Mouse (Mus musculus) intestine, embryonic 14.5 days (tissue): ENCODE results near the gene Hoxb2. TPM values are rescaled to one million over a fixed set of nuclear protein-coding genes. Genes with fewer than 3 reads are reported as not detected.

Experiments
- ATAC-seq: fragments of 200-750 bp; cut with Nextera tagmentation; replicated peaks from 2 replicates; pipeline ENCODE4 v1.8.0; 2017; ENCODE audit warnings: low read depth, moderate number of reproducible peaks, moderate TSS enrichment, moderate library complexity; ENCODE audit not compliant: low FRiP score, low TSS enrichment
- DNase-seq: peaks from one replicate; pipeline ENCODE4 v3.0.0-alpha.2; 2018; ENCODE audit warnings: low spot score
- H3K27ac ChIP-seq: fragments of 300-500 bp; sonication (generic); 2 replicates; pipeline ENCODE4 v1.5.1; 2014; ENCODE audit warnings: low read depth, mild to moderate bottlenecking, control low read depth
- H3K27me3 ChIP-seq: fragments of 300-500 bp; sonication (generic); replicated peaks from 2 replicates; pipeline ENCODE4 v1.6.1; 2014; ENCODE audit warnings: low read length, control low read depth; ENCODE audit not compliant: control insufficient read depth, insufficient read depth
- H3K36me3 ChIP-seq: fragments of 300-500 bp; sonication (generic); 2 replicates; pipeline ENCODE4 v1.6.1; 2014; ENCODE audit warnings: low read length, control low read depth; ENCODE audit not compliant: control insufficient read depth, insufficient read depth
- H3K4me1 ChIP-seq: fragments of 300-500 bp; sonication (generic); replicated peaks from 2 replicates; pipeline ENCODE4 v1.6.1; 2014; ENCODE audit warnings: low read length, control low read depth, mixed read lengths; ENCODE audit not compliant: control insufficient read depth, insufficient read depth
- H3K4me2 ChIP-seq: fragments of 300-500 bp; sonication (generic); 2 replicates; pipeline ENCODE4 v1.6.1; 2014; ENCODE audit warnings: low read length
- H3K4me3 ChIP-seq: fragments of 300-500 bp; sonication (generic); 2 replicates; pipeline ENCODE4 v1.5.1; 2014; ENCODE audit warnings: low read depth, low read length, control low read depth, mixed read lengths
- H3K9ac ChIP-seq: fragments of 300-500 bp; sonication (generic); 2 replicates; pipeline ENCODE4 v1.6.1; 2014; ENCODE audit warnings: mild to moderate bottlenecking, low read length
- H3K9me3 ChIP-seq: fragments of 300-500 bp; sonication (generic); 2 replicates; pipeline ENCODE4 v1.6.1; 2016; ENCODE audit warnings: low read length, control low read depth; ENCODE audit not compliant: control insufficient read depth
- WGBS: fragments of 180-500 bp; shearing (Covaris S2); extraction: QIAGEN DNeasy Blood & Tissue Kit; methylation state at CpG from one replicate; pipeline ENCODE4 v1.1.7; 2014; 5-methylcytosine and 5-hydroxymethylcytosine counted together
- polyA plus RNA-seq: library from polyadenylated mRNA; unstranded; fragments of >200 nt; fragmentation: Nextera tagmentation; extraction: Ambion mirVana; gene quantifications from 2 replicates; pipeline ENCODE4 v1.2.1, GENCODE M21; 2014

Hoxb2 gene
- polyA plus RNA-seq, 1 experiment from 2014 or later: 27.9 TPM

DNA sequence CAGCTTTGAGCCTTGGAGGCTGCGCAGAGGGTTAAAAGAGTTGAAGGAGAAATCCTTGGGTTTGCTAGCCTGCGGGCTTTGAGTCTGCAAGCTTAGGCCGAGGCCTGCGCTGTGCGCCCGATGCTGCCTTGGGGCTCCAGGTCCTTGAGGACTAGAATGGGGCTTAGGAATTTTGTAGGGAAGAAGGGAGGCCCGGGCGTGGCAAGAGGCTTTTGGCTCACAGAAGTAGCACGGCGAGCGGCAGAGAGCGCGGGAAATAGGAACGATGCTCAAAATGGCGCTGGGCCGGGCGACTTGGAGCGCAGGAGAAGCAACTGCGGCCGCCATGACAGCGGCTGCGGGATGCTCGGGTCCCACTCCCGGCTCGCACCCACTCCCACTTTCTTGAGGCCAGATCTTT is 4.1 kb downstream of the Hoxb2 start:
- H3K4me1 ChIP-seq: peaks cover 25% of the 10 kb centered on the region
- ATAC-seq: no peak

DNA sequence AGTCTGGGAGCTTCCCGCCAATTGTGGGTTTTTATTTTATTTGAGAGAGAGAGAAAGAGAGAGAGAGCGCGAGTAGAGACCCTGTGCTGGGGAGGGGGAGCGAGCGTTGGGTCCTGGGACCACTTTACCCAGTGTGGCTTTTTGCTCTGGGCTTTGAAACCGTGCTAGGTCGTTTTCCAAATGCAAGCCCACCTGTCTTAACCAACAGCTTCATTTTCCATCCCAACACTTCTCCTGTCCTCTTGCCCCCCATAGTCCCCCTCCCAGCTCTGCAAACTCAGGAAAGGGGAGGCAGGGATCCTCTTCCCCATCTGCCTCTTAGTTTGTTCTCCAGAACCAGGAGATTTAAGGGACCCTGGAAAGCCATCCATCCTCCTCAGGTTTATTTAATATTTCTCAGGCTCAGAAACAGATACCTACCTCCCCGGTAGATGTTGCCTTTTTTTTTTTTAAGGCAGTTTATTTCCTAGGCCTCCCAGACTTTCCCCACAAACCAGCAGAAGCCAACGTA is 4.5 kb downstream of the Hoxb2 start:
- H3K9me3 ChIP-seq: no peaks in the 10 kb centered on the region
- H3K4me2 ChIP-seq: peak overlapping the region; percentile 83
- H3K4me3 ChIP-seq: peak overlapping the region; percentile 50
- H3K9ac ChIP-seq: peak overlapping the region; percentile 87
- DNase-seq (no peak), ATAC-seq (no peak)
- 6% methylated on average over 9 of the region's 9 CpGs for WGBS
- peak overlapping the region; percentile 99 for H3K27ac ChIP-seq
- H3K36me3 ChIP-seq: peaks cover 8% of the 10 kb centered on the region; the same call in 1 of the 2 replicates
- peaks cover 20% of the 10 kb centered on the region for H3K4me1 ChIP-seq
- no peaks in the 10 kb centered on the region for H3K27me3 ChIP-seq

More for the DNA sequence above, 4.1 kb downstream of the Hoxb2 start:
- H3K27me3 ChIP-seq: no peaks in the 10 kb centered on the region
- H3K36me3 ChIP-seq: peaks cover 8% of the 10 kb centered on the region; the same call in 1 of the 2 replicates
- peak overlapping the region; percentile 99 for H3K27ac ChIP-seq
- H3K9me3 ChIP-seq: no peaks in the 10 kb centered on the region
- 2% methylated on average over 25 of the region's 25 CpGs for WGBS
- peak overlapping the region; percentile 50 for H3K4me3 ChIP-seq
- H3K4me2 ChIP-seq: peak overlapping the region; percentile 83
- peak; percentile 92 for DNase-seq
- H3K9ac ChIP-seq: peak overlapping the region; percentile 87

DNA sequence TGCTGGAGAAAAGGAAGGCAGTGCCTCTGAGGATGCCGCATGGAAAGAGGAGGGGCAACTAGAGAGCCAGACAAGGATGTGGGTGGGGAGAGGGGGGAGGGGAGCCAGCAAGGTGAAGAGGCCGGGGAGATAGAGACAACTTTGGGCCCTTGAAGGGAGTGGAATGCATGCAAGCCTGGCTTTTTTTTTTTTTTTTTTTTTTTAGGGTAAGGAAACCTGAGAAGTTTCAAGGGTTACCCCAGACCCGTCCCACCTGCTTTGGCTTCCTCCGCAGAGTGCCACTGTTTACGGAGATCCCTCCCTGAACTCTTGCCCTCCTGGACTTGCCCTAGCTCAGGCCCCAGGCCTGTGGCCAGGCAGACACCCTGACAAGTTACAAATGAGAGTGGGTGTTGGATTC is 13.5 kb downstream of the Hoxb2 start:
- H3K27ac ChIP-seq: no peak overlapping the region

DNA sequence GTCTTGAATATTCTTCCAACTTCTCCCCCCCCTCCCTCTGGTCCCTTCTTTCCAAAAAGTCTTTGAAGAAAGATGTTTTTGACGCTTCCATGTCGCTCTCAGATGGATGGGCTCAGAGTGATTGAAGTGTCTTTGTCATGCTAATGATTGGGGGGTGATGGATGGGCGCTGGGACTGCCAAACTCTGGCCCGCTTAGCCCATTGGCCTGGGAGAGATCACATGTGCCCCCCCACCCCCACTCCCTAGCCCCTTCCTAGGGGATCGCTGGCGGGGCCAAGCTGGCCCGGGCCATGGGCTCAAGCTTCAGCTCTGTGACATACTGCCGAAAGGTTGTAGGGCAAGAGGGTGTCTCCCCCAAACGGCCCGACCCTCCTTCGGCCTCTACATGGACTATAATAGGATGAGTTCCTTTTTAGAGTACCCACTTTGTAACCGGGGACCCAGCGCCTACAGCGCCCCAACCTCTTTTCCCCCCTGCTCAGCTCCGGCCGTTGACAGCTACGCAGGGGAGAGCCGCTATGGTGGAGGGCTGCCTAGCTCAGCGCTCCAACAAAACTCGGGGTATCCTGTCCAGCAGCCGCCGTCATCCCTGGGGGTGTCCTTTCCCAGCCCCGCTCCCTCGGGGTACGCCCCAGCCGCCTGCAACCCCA is 15.2 kb downstream of the Hoxb2 start, which contains the start of gene Hoxb1:
Hoxb1 (plus strand) TSS at position 312 of the 651 bp plus-strand sequence.
- no peak within 1 kb of the TSS for H3K9ac ChIP-seq
- H3K4me2 ChIP-seq: peak within 1 kb of the TSS; percentile 41
- no peaks in the 10 kb centered on the region for H3K9me3 ChIP-seq
- 34% methylated on average over 26 of the region's 26 CpGs for WGBS
- peaks cover 26% of the 10 kb centered on the region for H3K27me3 ChIP-seq
- 0 out of 2 replicates have a peak within 1 kb of the TSS, but pooled peaks have one; percentile 14 for H3K4me3 ChIP-seq
- ATAC-seq: no peak
- no peak within 1 kb of the TSS for H3K27ac ChIP-seq
- H3K4me1 ChIP-seq: peaks cover 8% of the 10 kb centered on the region; the same call in 1 of the 2 replicates
- no peaks in the 10 kb centered on the region for H3K36me3 ChIP-seq
- DNase-seq: no peak

More for the DNA sequence above, 13.5 kb downstream of the Hoxb2 start:
- Histone ChIP-seq H3K4me2 (no peak overlapping the region), H3K9ac (no peak overlapping the region), H3K4me3 (no peak overlapping the region), H3K27me3 (peaks cover 26% of the 10 kb centered on the region), H3K36me3 (no peaks in the 10 kb centered on the region), H3K4me1 (peaks cover 8% of the 10 kb centered on the region; the same call in 1 of the 2 replicates), H3K9me3 (no peaks in the 10 kb centered on the region)
- no peak for DNase-seq
- 0 out of 2 replicates have a peak, but pooled peaks have one; percentile 40 for ATAC-seq
- WGBS: 16% methylated on average over 5 of the region's 5 CpGs

DNA sequence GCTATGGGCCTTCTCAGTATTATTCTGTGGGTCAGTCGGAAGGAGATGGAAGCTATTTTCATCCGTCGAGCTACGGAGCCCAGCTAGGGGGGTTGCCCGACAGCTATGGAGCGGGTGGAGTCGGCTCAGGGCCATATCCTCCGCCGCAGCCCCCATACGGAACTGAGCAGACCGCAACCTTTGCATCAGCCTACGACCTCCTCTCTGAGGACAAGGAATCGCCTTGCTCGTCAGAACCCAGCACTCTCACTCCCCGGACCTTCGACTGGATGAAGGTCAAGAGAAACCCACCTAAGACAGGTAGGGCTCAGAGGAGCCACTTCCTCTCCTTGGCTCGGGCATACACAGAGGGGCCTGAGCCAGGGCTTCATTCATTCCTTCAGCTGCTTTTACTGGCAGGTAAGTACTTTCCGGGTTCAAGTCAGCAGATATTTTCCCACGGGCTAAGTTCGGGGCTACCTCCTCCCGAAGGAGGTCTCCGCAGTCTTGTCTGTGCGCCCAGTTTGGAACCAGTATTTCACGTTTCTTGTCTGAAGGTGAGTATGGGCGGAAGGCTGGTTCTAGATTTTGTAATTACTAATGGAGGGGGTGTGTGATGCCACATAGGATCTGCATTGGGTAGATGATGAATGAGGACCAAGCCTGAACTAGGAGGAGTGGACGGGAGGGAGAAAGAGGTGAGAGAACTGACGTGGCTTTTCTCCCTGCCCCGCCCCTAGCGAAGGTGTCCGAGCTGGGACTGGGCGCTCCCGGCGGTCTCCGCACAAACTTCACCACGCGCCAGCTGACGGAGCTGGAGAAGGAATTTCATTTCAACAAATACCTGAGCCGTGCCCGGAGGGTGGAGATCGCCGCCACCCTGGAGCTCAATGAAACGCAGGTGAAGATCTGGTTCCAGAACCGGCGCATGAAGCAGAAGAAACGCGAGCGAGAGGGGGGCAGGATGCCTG is 16.0 kb downstream of the Hoxb2 start:
- 18% methylated on average over 47 of the region's 47 CpGs for WGBS
- peaks cover 8% of the 10 kb centered on the region; the same call in 1 of the 2 replicates for H3K4me1 ChIP-seq
- no peak overlapping the region for H3K9ac ChIP-seq
- ATAC-seq (peak; percentile 65; the same call in 1 of the 2 replicates), DNase-seq (peak; percentile 58)
- no peak overlapping the region for H3K27ac ChIP-seq
- no peaks in the 10 kb centered on the region for H3K36me3 ChIP-seq
- no peaks in the 10 kb centered on the region for H3K9me3 ChIP-seq
- H3K27me3 ChIP-seq: peaks cover 26% of the 10 kb centered on the region
- H3K4me2 ChIP-seq: peak overlapping the region; percentile 41
- peak overlapping the region; percentile 14; the same call in 1 of the 2 replicates for H3K4me3 ChIP-seq

DNA sequence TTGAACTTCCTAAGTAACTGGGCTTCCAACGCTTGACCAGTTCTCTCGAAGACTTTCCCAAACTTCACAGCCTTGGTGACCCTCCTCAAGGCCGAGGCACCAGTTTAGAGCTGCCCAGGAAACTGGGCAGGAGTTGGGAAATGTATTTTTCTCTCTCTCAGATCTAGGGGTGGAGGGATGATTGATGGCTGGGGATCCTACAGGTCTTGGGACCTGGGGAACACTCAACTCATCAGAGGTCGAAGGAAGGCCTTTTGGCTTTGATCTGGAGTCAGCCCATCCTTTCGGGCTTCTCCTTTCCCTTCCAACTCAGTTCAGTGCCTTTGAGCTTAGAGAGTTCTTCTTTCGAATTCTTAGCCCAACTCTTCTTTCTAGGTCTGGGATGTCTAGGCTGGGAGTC is 16.8 kb downstream of the Hoxb2 start:
- no peak for ATAC-seq
- Histone ChIP-seq H3K4me2 (no peak overlapping the region), H3K4me3 (peak overlapping the region; percentile 14; the same call in 1 of the 2 replicates), H3K27me3 (peaks cover 26% of the 10 kb centered on the region), H3K27ac (no peak overlapping the region), H3K4me1 (peaks cover 14% of the 10 kb centered on the region; the same call in 1 of the 2 replicates), H3K9me3 (no peaks in the 10 kb centered on the region), H3K9ac (no peak overlapping the region), H3K36me3 (no peaks in the 10 kb centered on the region)
- 62% methylated on average over 6 of the region's 6 CpGs for WGBS
- no peak for DNase-seq

DNA sequence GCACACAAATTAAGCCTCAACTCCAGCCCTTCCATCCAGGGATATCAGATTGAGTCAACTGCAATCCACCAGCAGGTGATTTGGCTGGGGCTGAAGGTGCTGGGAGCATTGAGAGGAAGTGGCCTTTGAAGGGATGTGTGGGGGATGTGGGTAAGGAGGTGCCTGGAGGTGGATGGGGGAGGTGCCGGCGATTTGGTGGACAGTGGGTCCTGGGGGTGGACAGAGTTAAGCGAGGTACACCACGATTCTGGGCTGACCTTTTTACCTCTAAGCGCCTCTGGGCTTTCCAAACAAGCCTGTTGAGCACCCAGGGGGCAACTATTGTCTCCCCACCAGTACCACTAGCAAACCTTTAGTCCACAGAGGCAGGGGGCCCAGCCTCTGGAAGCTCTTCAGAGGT is 18.4 kb downstream of the Hoxb2 start:
- no peak for DNase-seq
- no peak for ATAC-seq
- Histone ChIP-seq H3K9ac (no peak overlapping the region), H3K4me1 (peaks cover 22% of the 10 kb centered on the region), H3K9me3 (no peaks in the 10 kb centered on the region), H3K27me3 (peaks cover 26% of the 10 kb centered on the region), H3K4me2 (no peak overlapping the region), H3K4me3 (no peak overlapping the region), H3K27ac (no peak overlapping the region), H3K36me3 (no peaks in the 10 kb centered on the region)
- 42% methylated on average over 5 of the region's 5 CpGs for WGBS

DNA sequence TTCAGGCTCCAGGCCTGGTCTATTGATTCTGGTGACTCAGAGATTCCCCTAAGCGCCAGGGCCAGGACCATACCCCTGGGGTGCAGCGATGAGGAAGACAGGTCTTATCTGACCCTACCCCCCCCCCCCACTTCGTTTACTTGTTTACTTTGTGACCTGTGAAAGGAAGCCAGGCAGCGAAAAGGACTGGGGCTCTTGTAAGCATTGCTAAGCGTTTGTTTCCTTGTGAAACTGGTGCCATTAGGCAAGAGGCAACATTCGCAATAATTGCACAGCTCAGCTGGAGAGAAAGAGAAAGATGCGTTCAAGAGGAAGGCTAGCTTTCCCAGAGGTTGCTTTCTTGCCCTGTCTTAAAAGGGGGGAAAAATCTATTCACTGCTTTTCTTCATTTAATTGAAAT is 18.8 kb downstream of the Hoxb2 start:
- Histone ChIP-seq H3K4me2 (no peak overlapping the region), H3K4me3 (no peak overlapping the region), H3K9ac (no peak overlapping the region), H3K9me3 (no peaks in the 10 kb centered on the region), H3K27me3 (peaks cover 28% of the 10 kb centered on the region), H3K4me1 (peaks cover 22% of the 10 kb centered on the region), H3K27ac (no peak overlapping the region), H3K36me3 (no peaks in the 10 kb centered on the region)
- DNase-seq: peak; percentile 50
- ATAC-seq: no peak
- WGBS: 57% methylated on average over 7 of the region's 7 CpGs
